Mouse (Mus musculus) kidney, embryonic 16.5 days (tissue): ENCODE data around the gene Gp1ba. TPM values are rescaled to one million over a fixed set of nuclear protein-coding genes. Genes with fewer than 3 reads are reported as not detected.

Experiments used
- ATAC-seq: fragments of 200-750 bp; cut with Nextera tagmentation; 2 replicates; pipeline ENCODE4 v1.8.0; 2017; ENCODE audit warnings: moderate TSS enrichment; ENCODE audit not compliant: low FRiP score, low TSS enrichment
- H3K27ac ChIP-seq: fragments of 300-500 bp; sonication (generic); 2 replicates; pipeline ENCODE4 v1.5.1; 2014; ENCODE audit warnings: low read length
- H3K27me3 ChIP-seq: fragments of 300-500 bp; sonication (generic); 2 replicates; pipeline ENCODE4 v1.6.1; 2014; ENCODE audit warnings: low read length, control low read depth, mixed read lengths; ENCODE audit not compliant: insufficient read depth
- H3K36me3 ChIP-seq: fragments of 300-500 bp; sonication (generic); 2 replicates; pipeline ENCODE4 v1.6.1; 2014; ENCODE audit warnings: low read length, control low read depth, mixed read lengths; ENCODE audit not compliant: insufficient read depth
- H3K4me1 ChIP-seq: fragments of 300-500 bp; sonication (generic); 2 replicates; pipeline ENCODE4 v1.6.1; 2014; ENCODE audit warnings: low read length, control low read depth, mixed read lengths; ENCODE audit not compliant: insufficient read depth
- H3K4me2 ChIP-seq: fragments of 300-500 bp; sonication (generic); replicated peaks from 2 replicates; pipeline ENCODE4 v1.6.1; 2014; ENCODE audit warnings: low read depth, low read length
- H3K4me3 ChIP-seq: fragments of 300-500 bp; sonication (generic); 2 replicates; pipeline ENCODE4 v1.5.1; 2014; ENCODE audit warnings: mild to moderate bottlenecking, low read length
- H3K9ac ChIP-seq: fragments of 300-500 bp; sonication (generic); replicated peaks from 2 replicates; pipeline ENCODE4 v1.6.1; 2014; ENCODE audit warnings: low read length
- H3K9me3 ChIP-seq: fragments of 300-500 bp; sonication (generic); 2 replicates; pipeline ENCODE4 v1.6.1; 2016; ENCODE audit warnings: low read length, control low read depth
- WGBS: fragments of 180-500 bp; shearing (Covaris S2); extraction: QIAGEN DNeasy Blood & Tissue Kit; methylation state at CpG from one replicate; pipeline ENCODE4 v1.1.7; 2014; 5-methylcytosine and 5-hydroxymethylcytosine counted together
- polyA plus RNA-seq: library from polyadenylated mRNA; unstranded; fragments of >200 nt; fragmentation: Nextera tagmentation; extraction: Ambion mirVana; gene quantifications from 2 replicates; pipeline ENCODE4 v1.2.1, GENCODE M21; 2015

The Gp1ba gene
- polyA plus RNA-seq, 1 experiment from 2014 or later = 0.11 TPM

GRCm38 (mm10) chr11:70678576-70678975, 39.7 kb downstream of the Gp1ba start:
- H3K9me3 ChIP-seq = no peaks in the 10 kb centered on the region
- peaks cover 5% of the 10 kb centered on the region for H3K4me1 ChIP-seq
- no peak for ATAC-seq
- 61% methylated on average over 2 of the region's 2 CpGs for WGBS
- H3K27me3 ChIP-seq = no peaks in the 10 kb centered on the region
- no peak overlapping the region for H3K27ac ChIP-seq
- no peak overlapping the region for H3K4me3 ChIP-seq
- H3K4me2 ChIP-seq = no peak overlapping the region
- no peak overlapping the region for H3K9ac ChIP-seq
- peaks cover 29% of the 10 kb centered on the region for H3K36me3 ChIP-seq

- Histone ChIP-seq H3K9ac (no peak overlapping the region), H3K4me2 (no peak overlapping the region), H3K9me3 (no peaks in the 10 kb centered on the region), H3K27me3 (no peaks in the 10 kb centered on the region), H3K4me1 (peaks cover 5% of the 10 kb centered on the region), H3K36me3 (peaks cover 26% of the 10 kb centered on the region), H3K27ac (no peak overlapping the region), H3K4me3 (no peak overlapping the region)
- WGBS = 94% methylated on average over 8 of the region's 8 CpGs
- no peak for ATAC-seq
Measured at GRCm38 (mm10) chr11:70679361-70679760, 40.4 kb downstream of the Gp1ba start.

GRCm38 (mm10) chr11:70679894-70680293, 41.0 kb downstream of the Gp1ba start:
- H3K4me2 ChIP-seq = no peak overlapping the region
- peaks cover 5% of the 10 kb centered on the region for H3K4me1 ChIP-seq
- no peak overlapping the region for H3K9ac ChIP-seq
- H3K27me3 ChIP-seq = no peaks in the 10 kb centered on the region
- no peak overlapping the region for H3K27ac ChIP-seq
- ATAC-seq = no peak
- no peaks in the 10 kb centered on the region for H3K9me3 ChIP-seq
- WGBS = 91% methylated on average over 8 of the region's 8 CpGs
- H3K36me3 ChIP-seq = peaks cover 22% of the 10 kb centered on the region; the same call in 1 of the 2 replicates
- H3K4me3 ChIP-seq = no peak overlapping the region

- no peak overlapping the region for H3K9ac ChIP-seq
- H3K4me3 ChIP-seq = no peak overlapping the region
- peaks cover 24% of the 10 kb centered on the region; the same call in 1 of the 2 replicates for H3K36me3 ChIP-seq
- no peak overlapping the region for H3K4me2 ChIP-seq
- no peaks in the 10 kb centered on the region for H3K27me3 ChIP-seq
- peaks cover 5% of the 10 kb centered on the region for H3K4me1 ChIP-seq
- no peak overlapping the region for H3K27ac ChIP-seq
- ATAC-seq = no peak
- no peaks in the 10 kb centered on the region for H3K9me3 ChIP-seq
- 58% methylated on average over 12 of the region's 12 CpGs for WGBS
Measured at GRCm38 (mm10) chr11:70681170-70681569, 42.2 kb downstream of the Gp1ba start.

- Histone ChIP-seq H3K4me2 (no peak overlapping the region), H3K9ac (no peak overlapping the region), H3K36me3 (peaks cover 24% of the 10 kb centered on the region; the same call in 1 of the 2 replicates), H3K27me3 (no peaks in the 10 kb centered on the region), H3K4me1 (peaks cover 12% of the 10 kb centered on the region), H3K4me3 (no peak overlapping the region), H3K9me3 (no peaks in the 10 kb centered on the region), H3K27ac (0 out of 2 replicates have a peak overlapping the region, but pooled peaks have one; percentile 3)
- WGBS = 30% methylated on average over 11 of the region's 11 CpGs
- 0 out of 2 replicates have a peak, but pooled peaks have one; percentile 47 for ATAC-seq
Measured at GRCm38 (mm10) chr11:70681897-70682581, 43.1 kb downstream of the Gp1ba start.

GRCm38 (mm10) chr11:70683640-70684039, 44.7 kb downstream of the Gp1ba start:
- Histone ChIP-seq H3K27me3 (no peaks in the 10 kb centered on the region), H3K4me1 (peaks cover 20% of the 10 kb centered on the region), H3K9me3 (no peaks in the 10 kb centered on the region), H3K36me3 (peaks cover 24% of the 10 kb centered on the region; the same call in 1 of the 2 replicates), H3K4me2 (no peak overlapping the region), H3K27ac (no peak overlapping the region), H3K4me3 (no peak overlapping the region), H3K9ac (no peak overlapping the region)
- no peak for ATAC-seq
- WGBS = 89% methylated on average over 5 of the region's 5 CpGs

- 1% methylated on average over 16 of the region's 16 CpGs for WGBS
- peak overlapping the region; percentile 85 for H3K4me3 ChIP-seq
- H3K9ac ChIP-seq = peak overlapping the region; percentile 86
- ATAC-seq = peak; percentile 58
- no peaks in the 10 kb centered on the region for H3K27me3 ChIP-seq
- no peaks in the 10 kb centered on the region for H3K9me3 ChIP-seq
- H3K4me1 ChIP-seq = peaks cover 23% of the 10 kb centered on the region
- H3K4me2 ChIP-seq = peak overlapping the region; percentile 85
- peaks cover 11% of the 10 kb centered on the region; the same call in 1 of the 2 replicates for H3K36me3 ChIP-seq
- peak overlapping the region; percentile 90 for H3K27ac ChIP-seq
Measured at GRCm38 (mm10) chr11:70686901-70687566, 48.1 kb downstream of the Gp1ba start.

- H3K9ac ChIP-seq = peak within 1 kb of the TSS; percentile 86
- peak within 1 kb of the TSS; percentile 90 for H3K27ac ChIP-seq
- peaks cover 11% of the 10 kb centered on the region; the same call in 1 of the 2 replicates for H3K36me3 ChIP-seq
- H3K4me3 ChIP-seq = peak within 1 kb of the TSS; percentile 85
- H3K4me2 ChIP-seq = peak within 1 kb of the TSS; percentile 85
- under 1% methylated on average over 55 of the region's 55 CpGs for WGBS
- no peaks in the 10 kb centered on the region for H3K9me3 ChIP-seq
- H3K27me3 ChIP-seq = no peaks in the 10 kb centered on the region
- H3K4me1 ChIP-seq = peaks cover 19% of the 10 kb centered on the region
- peak; percentile 91 for ATAC-seq
Measured at GRCm38 (mm10) chr11:70687601-70688199, 48.8 kb downstream of the Gp1ba start, which contains the start of gene Camta2. Gene Camta2 (minus strand): TSS chr11:70688105.

GRCm38 (mm10) chr11:70688372-70688771, 49.5 kb downstream of the Gp1ba start:
- peaks cover 11% of the 10 kb centered on the region; the same call in 1 of the 2 replicates for H3K36me3 ChIP-seq
- H3K4me3 ChIP-seq = peak overlapping the region; percentile 85
- peaks cover 19% of the 10 kb centered on the region for H3K4me1 ChIP-seq
- no peaks in the 10 kb centered on the region for H3K27me3 ChIP-seq
- peak overlapping the region; percentile 90 for H3K27ac ChIP-seq
- no peaks in the 10 kb centered on the region for H3K9me3 ChIP-seq
- 12% methylated on average over 8 of the region's 8 CpGs for WGBS
- peak overlapping the region; percentile 86 for H3K9ac ChIP-seq
- ATAC-seq = no peak
- H3K4me2 ChIP-seq = peak overlapping the region; percentile 85
